Mouse (Mus musculus): ENCODE data around the gene Dlg2. TPM values are rescaled to one million over a fixed set of nuclear protein-coding genes. Genes with fewer than 3 reads are reported as not detected.

The Dlg2 gene
- polyA plus RNA-seq, 1 experiment from 2014 or later = 4.1 TPM

DNA sequence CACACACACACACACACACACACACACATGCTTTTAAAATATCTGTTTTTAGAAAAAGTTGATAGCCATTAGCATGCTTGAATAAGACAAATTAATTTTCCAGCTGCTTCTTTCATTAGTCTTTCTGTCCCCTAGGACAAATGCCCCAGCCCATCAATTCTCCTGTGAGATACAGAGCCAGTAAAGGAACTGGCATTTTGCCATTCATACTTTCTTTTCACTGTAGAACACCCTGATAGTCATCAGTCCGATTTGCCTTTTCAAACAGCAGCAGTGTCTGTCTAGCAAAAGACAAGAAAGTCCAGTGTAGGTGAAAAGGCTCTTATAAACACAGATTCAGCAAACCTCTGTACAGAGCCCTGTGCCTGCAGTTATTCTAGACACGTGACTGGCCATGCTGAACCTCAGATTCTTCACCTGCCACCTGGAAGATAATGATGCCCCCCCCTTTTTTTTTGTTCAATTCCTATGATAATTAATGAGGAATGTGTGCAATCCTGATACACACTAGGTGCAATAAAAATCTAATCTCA is 685.2 kb downstream of the Dlg2 start:
- no peak overlapping the region for H3K4me2 ChIP-seq
- no peaks in the 10 kb centered on the region for H3K9me3 ChIP-seq
- H3K9ac ChIP-seq = no peak overlapping the region
- H3K27me3 ChIP-seq (replicated peaks) = no peaks in the 10 kb centered on the region
- no peak for ATAC-seq (ENCODE audit: insufficient read depth, low FRiP score, low read depth)
- H3K4me3 ChIP-seq (replicated peaks) = no peak overlapping the region
- no peaks in the 10 kb centered on the region for H3K4me1 ChIP-seq
- H3K36me3 ChIP-seq = no peaks in the 10 kb centered on the region
- no peak overlapping the region for H3K27ac ChIP-seq
- WGBS = 45% methylated on average over 2 of the region's 2 CpGs

- no peak overlapping the region for H3K27ac ChIP-seq
- no peak overlapping the region for H3K4me2 ChIP-seq
- no peak for ATAC-seq (ENCODE audit: insufficient read depth, low FRiP score, low read depth)
- H3K36me3 ChIP-seq = no peaks in the 10 kb centered on the region
- WGBS = 92% methylated on average over 2 of the region's 2 CpGs
- H3K27me3 ChIP-seq (replicated peaks) = no peaks in the 10 kb centered on the region
- H3K4me1 ChIP-seq = no peaks in the 10 kb centered on the region
- no peaks in the 10 kb centered on the region for H3K9me3 ChIP-seq
- no peak overlapping the region for H3K9ac ChIP-seq
- H3K4me3 ChIP-seq (replicated peaks) = no peak overlapping the region
These were observed 697.1 kb downstream of the Dlg2 start for GRCm38 (mm10) chr7:91173560-91173959.

DNA sequence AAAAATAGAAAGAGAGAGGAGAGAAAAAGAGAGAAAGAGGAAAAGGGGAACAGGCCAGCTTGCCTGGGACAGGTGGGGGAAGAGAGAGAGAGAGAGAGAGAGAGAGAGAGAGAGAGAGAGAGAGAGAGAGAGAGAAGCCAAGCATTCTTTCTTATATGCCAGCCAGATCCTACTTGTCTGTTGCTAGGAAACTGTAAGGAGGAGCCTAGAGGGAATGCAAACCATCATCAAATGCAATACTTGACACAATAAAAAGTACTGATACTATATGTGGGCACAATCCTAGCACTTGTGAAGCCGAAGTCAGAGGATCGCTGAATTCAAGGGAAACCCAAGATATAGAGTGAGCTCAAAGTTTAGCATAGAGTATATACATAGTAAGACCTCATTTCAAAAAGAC is 711.7 kb downstream of the Dlg2 start:
- H3K27me3 ChIP-seq (replicated peaks) = no peaks in the 10 kb centered on the region
- no peaks in the 10 kb centered on the region for H3K9me3 ChIP-seq
- no peak overlapping the region for H3K4me2 ChIP-seq
- no peaks in the 10 kb centered on the region for H3K36me3 ChIP-seq
- no peak overlapping the region for H3K9ac ChIP-seq
- no peak overlapping the region for H3K27ac ChIP-seq
- no peak overlapping the region for H3K4me3 ChIP-seq (replicated peaks)
- 93% methylated on average over 2 of the region's 2 CpGs for WGBS
- H3K4me1 ChIP-seq = no peaks in the 10 kb centered on the region
- no peak for ATAC-seq (ENCODE audit: insufficient read depth, low FRiP score, low read depth)

GRCm38 (mm10) chr7:91199372-91199771 is 722.9 kb downstream of the Dlg2 start:
- Histone ChIP-seq H3K27me3 (replicated peaks) (no peaks in the 10 kb centered on the region), H3K9me3 (no peaks in the 10 kb centered on the region), H3K36me3 (no peaks in the 10 kb centered on the region), H3K4me1 (no peaks in the 10 kb centered on the region), H3K4me3 (replicated peaks) (no peak overlapping the region), H3K9ac (no peak overlapping the region), H3K4me2 (no peak overlapping the region), H3K27ac (no peak overlapping the region)
- 67% methylated on average over 1 of the region's 1 CpGs for WGBS
- no peak for ATAC-seq (ENCODE audit: insufficient read depth, low FRiP score, low read depth)

- Histone ChIP-seq H3K4me2 (no peak overlapping the region), H3K9me3 (no peaks in the 10 kb centered on the region), H3K27me3 (replicated peaks) (no peaks in the 10 kb centered on the region), H3K9ac (no peak overlapping the region), H3K4me3 (replicated peaks) (no peak overlapping the region), H3K4me1 (no peaks in the 10 kb centered on the region), H3K27ac (no peak overlapping the region), H3K36me3 (no peaks in the 10 kb centered on the region)
- 59% methylated on average over 5 of the region's 5 CpGs for WGBS
- no peak for ATAC-seq (ENCODE audit: insufficient read depth, low FRiP score, low read depth)
These were observed 731.8 kb downstream of the Dlg2 start for GRCm38 (mm10) chr7:91208083-91208852.

GRCm38 (mm10) chr7:91208973-91209372 is 732.5 kb downstream of the Dlg2 start:
- Histone ChIP-seq H3K27ac (no peak overlapping the region), H3K36me3 (no peaks in the 10 kb centered on the region), H3K4me1 (no peaks in the 10 kb centered on the region), H3K27me3 (replicated peaks) (no peaks in the 10 kb centered on the region), H3K4me2 (no peak overlapping the region), H3K4me3 (replicated peaks) (no peak overlapping the region), H3K9me3 (no peaks in the 10 kb centered on the region), H3K9ac (no peak overlapping the region)
- WGBS = 65% methylated on average over 6 of the region's 6 CpGs
- no peak for ATAC-seq (ENCODE audit: insufficient read depth, low FRiP score, low read depth)

DNA sequence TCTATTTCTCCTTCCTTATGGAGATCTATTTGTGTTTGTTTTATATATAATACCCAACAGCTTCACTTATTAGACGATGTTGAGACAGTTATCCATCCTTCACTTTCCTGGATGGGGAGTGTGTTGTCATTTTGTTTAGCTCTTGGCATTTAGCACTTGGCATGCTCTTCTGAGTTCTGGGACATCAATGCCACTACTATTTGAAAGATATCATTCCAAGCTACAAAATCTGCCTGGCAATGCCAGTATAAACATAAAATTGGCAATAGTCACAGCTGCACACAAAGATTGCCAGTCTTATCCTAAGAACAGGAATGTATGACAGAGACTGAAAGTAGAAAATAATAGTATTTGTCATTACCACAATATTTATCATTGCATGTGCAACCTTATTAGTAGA is 735.8 kb downstream of the Dlg2 start:
- Histone ChIP-seq H3K4me1 (no peaks in the 10 kb centered on the region), H3K27me3 (replicated peaks) (no peaks in the 10 kb centered on the region), H3K9me3 (no peaks in the 10 kb centered on the region), H3K9ac (no peak overlapping the region), H3K27ac (no peak overlapping the region), H3K36me3 (no peaks in the 10 kb centered on the region), H3K4me3 (replicated peaks) (no peak overlapping the region), H3K4me2 (no peak overlapping the region)
- ATAC-seq (ENCODE audit: insufficient read depth, low FRiP score, low read depth) = no peak
- 83% methylated on average over 1 of the region's 1 CpGs for WGBS

DNA sequence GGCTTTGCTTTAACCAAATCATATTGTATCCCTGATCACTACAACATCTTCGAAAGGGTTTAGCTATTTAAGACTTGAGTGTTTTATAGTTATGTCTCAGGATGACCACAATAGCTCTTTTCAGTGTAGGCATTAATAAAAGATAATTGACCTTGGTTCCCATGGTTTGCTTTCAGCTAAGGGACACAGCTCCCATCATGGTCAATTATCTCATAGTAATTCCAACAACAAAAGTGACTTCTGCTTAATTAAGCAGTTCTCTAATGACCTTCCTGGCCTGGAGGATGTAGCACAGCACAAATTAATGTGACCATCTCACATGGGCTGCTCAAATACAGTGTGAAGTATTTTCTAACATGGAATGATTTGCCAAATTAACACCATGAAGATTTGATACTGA is 738.4 kb downstream of the Dlg2 start:
- no peaks in the 10 kb centered on the region for H3K36me3 ChIP-seq
- no peaks in the 10 kb centered on the region for H3K9me3 ChIP-seq
- H3K4me3 ChIP-seq (replicated peaks) = no peak overlapping the region
- ATAC-seq (ENCODE audit: insufficient read depth, low FRiP score, low read depth) = no peak
- no peaks in the 10 kb centered on the region for H3K4me1 ChIP-seq
- no peaks in the 10 kb centered on the region for H3K27me3 ChIP-seq (replicated peaks)
- H3K9ac ChIP-seq = no peak overlapping the region
- no peak overlapping the region for H3K27ac ChIP-seq
- H3K4me2 ChIP-seq = no peak overlapping the region
- 82% methylated on average over 1 of the region's 1 CpGs for WGBS

GRCm38 (mm10) chr7:91218321-91218987 is 742.0 kb downstream of the Dlg2 start:
- no peak overlapping the region for H3K4me3 ChIP-seq (replicated peaks)
- H3K36me3 ChIP-seq = no peaks in the 10 kb centered on the region
- H3K4me1 ChIP-seq = no peaks in the 10 kb centered on the region
- H3K27me3 ChIP-seq (replicated peaks) = no peaks in the 10 kb centered on the region
- ATAC-seq (ENCODE audit: insufficient read depth, low FRiP score, low read depth) = no peak
- no peak overlapping the region for H3K9ac ChIP-seq
- H3K4me2 ChIP-seq = no peak overlapping the region
- no peaks in the 10 kb centered on the region for H3K9me3 ChIP-seq
- 55% methylated on average over 7 of the region's 7 CpGs for WGBS
- H3K27ac ChIP-seq = no peak overlapping the region

- no peaks in the 10 kb centered on the region for H3K27me3 ChIP-seq (replicated peaks)
- no peak overlapping the region for H3K4me3 ChIP-seq (replicated peaks)
- no peak overlapping the region for H3K27ac ChIP-seq
- no peak overlapping the region for H3K9ac ChIP-seq
- WGBS = 2% methylated on average over 5 of the region's 5 CpGs
- no peaks in the 10 kb centered on the region for H3K4me1 ChIP-seq
- no peaks in the 10 kb centered on the region for H3K9me3 ChIP-seq
- no peaks in the 10 kb centered on the region for H3K36me3 ChIP-seq
- no peak overlapping the region for H3K4me2 ChIP-seq
- no peak for ATAC-seq (ENCODE audit: insufficient read depth, low FRiP score, low read depth)
These were observed 750.0 kb downstream of the Dlg2 start for GRCm38 (mm10) chr7:91226442-91226841.

DNA sequence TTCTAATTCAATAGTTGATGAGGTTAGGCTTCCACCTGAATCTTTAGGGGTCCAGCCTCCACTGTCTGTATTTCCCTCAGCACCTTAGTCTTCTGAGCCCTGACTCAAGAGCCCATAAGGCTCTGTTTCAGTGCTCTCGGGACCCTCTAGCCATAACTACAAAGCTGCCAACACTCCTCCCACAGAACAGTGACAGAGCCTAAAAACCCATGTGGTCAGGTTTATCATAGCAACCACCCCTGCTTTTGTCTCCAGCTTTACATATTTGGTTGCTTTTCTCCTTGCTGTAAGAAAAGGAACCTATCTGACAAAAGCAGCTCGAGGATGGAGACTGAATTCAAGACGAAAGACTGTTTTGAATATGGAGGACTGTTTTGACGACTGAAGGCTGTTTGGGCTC is 765.2 kb downstream of the Dlg2 start:
- Histone ChIP-seq H3K27ac (no peak overlapping the region), H3K9me3 (no peaks in the 10 kb centered on the region), H3K4me1 (no peaks in the 10 kb centered on the region), H3K9ac (no peak overlapping the region), H3K27me3 (replicated peaks) (no peaks in the 10 kb centered on the region), H3K4me3 (replicated peaks) (no peak overlapping the region), H3K36me3 (no peaks in the 10 kb centered on the region), H3K4me2 (no peak overlapping the region)
- WGBS = 66% methylated on average over 4 of the region's 4 CpGs
- no peak for ATAC-seq (ENCODE audit: insufficient read depth, low FRiP score, low read depth)

GRCm38 (mm10) chr7:91261672-91262030 is 785.2 kb downstream of the Dlg2 start:
- Histone ChIP-seq H3K9ac (no peak overlapping the region), H3K4me1 (peaks cover 3% of the 10 kb centered on the region; the same call in 1 of the 2 replicates), H3K9me3 (no peaks in the 10 kb centered on the region), H3K27ac (no peak overlapping the region), H3K4me3 (replicated peaks) (peak overlapping the region; percentile 38), H3K27me3 (replicated peaks) (peaks cover 8% of the 10 kb centered on the region; the same call in 1 of the 2 replicates), H3K36me3 (no peaks in the 10 kb centered on the region), H3K4me2 (peak overlapping the region; percentile 75)
- WGBS = 2% methylated on average over 5 of the region's 5 CpGs
- ATAC-seq (ENCODE audit: insufficient read depth, low FRiP score, low read depth) = peak; percentile 22; the same call in 1 of the 2 replicates
